Mouse (Mus musculus) small intestine, adult 2 months (tissue): ENCODE results near the gene Ubtf.

Experiments
- CTCF ChIP-seq: fragments of 200-500 bp; IDR thresholded peaks from 2 replicates; pipeline ENCODE4 v1.5.1; 2012; ENCODE audit warnings: low read depth, mild to moderate bottlenecking, control low read depth, inconsistent platforms, low read length, moderate library complexity, mixed read lengths; ENCODE audit not compliant: insufficient replicate concordance, insufficient read length; ENCODE audit errors: extremely low read depth
- POLR2A ChIP-seq: fragments of 200-500 bp; IDR thresholded peaks from 2 replicates; pipeline ENCODE4 v1.6.1; 2012; ENCODE audit warnings: low read depth, mild to moderate bottlenecking, control low read depth, inconsistent platforms, low read length, moderate library complexity

DNA sequence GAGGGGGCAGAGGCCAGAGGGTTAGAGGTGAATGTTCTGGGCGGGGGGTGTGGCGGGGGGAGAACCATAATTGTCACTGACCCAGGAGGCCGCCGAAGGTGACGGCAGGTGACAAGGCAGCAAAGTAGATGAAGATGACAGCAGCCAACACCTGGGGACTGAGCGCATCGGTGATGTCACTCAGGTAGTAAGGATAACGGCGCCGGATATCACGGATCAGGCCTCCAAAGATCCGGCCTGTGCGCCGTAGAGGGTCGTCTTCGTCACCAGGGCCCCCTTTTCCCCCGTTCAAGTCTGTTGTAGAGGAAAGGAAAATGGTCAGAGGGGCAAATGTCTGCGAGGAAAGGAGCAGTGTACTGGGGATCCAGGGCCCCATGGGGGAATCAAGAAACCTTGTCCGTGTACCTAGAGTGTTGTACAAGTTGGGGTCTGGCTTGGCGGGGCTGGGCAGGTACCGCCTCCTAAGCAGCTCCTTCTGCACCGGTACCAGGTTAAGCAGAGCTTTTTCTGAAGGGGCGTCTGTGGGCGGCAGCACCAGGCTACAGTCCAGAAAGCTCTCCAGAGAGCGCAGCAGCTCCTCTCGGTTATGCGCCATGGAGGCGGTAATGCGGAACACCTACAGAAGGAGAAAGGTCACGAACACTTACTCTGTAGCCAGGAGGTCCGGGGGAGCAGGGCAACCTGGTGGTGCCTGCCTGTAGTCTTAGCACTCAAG is 37.3 kb upstream of the Ubtf start:
- TF ChIP-seq POLR2A = no peak
- no peak for TF ChIP-seq CTCF
